Mouse (Mus musculus) kidney, adult 11 months (tissue): ENCODE data around the gene Nol4l.
A peak's percentile ranks its signal among the peaks of the same experiment; 100 is the strongest.

ENCODE experiments used
- DNase-seq: peaks from one replicate; pipeline ENCODE4 v3.0.0; 2022

Gene Nol4l

GRCm38 (mm10) chr2:153529931-153530766 lies at the start of gene Nol4l:
Gene Nol4l, minus strand, starts transcription at chr2:153529971.
- no peak for DNase-seq

- DNase-seq: no peak
These were observed 47.4 kb upstream of the Nol4l start for GRCm38 (mm10) chr2:153577122-153577521.

DNA sequence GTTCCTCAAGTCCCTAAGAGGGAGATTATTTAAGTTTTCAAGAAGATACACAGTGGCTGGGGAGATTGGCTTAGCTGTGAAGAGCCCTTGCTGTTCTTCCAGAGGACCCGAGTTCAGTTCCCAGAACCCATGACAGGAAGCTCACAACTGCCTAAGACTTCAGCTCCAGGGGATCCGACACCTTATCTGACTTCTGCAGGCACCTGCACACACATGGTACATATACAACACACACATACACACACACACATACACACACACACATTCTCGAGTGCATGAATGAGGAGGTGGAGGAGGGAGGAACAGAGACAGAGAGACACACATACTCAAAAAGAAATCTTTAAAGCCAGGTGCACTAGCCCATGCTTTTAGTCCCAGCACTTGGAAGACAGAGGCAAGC lies 46.4 kb upstream of the Nol4l start:
- no peak for DNase-seq

DNA sequence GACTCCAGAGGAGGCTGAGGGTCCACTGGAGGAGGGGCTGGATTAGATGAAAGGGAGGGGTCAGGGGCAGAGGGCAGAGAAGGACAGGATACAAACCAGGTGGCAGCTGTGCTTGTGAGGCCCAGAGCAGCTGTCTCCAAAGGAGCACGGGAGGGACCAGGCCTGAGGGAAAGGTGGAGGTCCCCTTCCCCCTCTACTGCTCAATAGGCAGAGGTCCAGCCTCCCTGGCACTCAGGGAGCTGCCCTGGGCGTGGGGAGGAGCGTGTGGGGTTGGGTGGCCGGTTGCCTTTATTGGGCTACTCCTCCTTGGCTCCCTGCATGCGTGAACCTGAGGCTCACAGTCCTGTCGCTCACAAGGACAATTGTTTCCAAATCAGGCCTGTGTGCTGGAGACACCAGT lies 45.8 kb upstream of the Nol4l start:
- DNase-seq: no peak

DNA sequence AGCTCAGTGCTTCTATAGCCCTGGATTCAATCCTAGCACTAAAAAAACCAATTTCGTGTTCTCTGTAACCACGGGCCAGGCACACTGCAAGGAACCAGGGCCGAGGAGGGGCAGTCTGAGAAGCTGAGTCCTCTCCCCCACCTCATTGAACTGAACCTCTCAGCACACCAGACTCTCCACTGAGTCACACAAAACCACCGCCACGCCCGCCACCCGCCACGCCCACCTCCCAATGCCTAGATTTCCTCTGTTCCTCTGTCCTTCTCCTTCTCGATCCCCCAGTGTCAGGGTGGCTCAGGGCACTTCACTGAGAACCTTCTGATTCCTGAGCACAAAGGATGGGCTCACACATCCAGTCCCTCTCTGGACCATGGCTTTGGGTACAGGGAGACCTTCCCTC lies 43.3 kb upstream of the Nol4l start:
- no peak for DNase-seq

DNA sequence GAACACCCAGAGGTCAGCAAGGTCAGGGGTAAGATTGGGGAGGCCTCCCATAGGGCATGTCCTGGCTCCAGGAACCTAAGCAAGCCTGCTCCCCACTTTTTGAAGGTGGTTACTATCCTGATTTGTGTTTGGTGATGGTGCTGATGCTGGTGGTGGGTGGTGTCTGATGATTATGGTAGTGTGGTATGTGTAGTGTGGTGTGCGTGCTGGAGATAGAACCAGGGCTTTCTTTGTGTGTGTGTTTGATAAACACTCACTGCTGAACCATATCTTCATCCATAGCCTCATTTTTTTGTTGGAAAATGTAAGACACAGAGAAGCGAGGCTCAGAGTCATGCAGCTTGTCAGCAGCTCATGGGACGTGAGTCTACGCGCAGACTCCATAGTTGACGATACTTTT lies 38.8 kb upstream of the Nol4l start:
- DNase-seq: no peak

DNA sequence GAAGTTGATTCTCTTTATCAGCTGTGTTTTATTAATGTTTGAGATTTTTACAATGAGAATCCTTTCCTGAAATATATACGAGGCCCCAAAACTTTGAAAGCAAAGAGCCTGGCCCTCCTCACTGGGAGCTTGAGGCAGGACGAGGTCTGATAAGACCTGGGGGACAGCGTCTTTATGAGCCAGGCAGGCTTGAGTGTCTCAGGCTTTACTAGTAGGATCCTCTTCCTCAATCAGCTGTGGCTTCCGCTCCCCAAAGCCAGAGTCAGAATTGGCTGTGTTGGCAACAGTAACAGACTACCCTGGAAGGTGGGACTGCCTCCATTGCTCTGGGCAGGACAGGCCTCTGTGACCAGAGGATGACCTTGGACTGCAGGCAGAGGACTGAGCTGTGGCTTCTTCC lies 38.2 kb upstream of the Nol4l start:
- DNase-seq: no peak

DNA sequence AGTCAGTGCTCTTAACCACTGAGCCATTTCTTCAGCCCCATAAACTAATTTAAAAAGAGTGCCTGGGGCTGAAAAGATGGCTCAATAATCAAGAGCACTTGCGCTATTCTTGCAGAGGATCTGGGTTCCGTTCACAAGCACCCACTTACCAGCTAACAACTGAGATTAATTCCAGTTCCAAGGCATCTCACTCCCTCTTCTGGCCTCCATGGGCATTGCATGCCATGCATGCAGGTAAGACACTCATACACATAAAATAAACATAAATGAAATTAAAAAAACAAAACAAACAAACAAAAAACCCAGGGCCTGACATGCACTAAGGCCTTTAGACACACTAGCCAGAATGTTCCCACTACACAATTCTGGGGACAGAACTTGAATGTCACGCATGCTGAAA lies 34.6 kb upstream of the Nol4l start:
- DNase-seq: no peak

- no peak for DNase-seq
These were observed 31.8 kb upstream of the Nol4l start for GRCm38 (mm10) chr2:153561564-153561963.

GRCm38 (mm10) chr2:153560664-153561541 lies 31.1 kb upstream of the Nol4l start:
- DNase-seq: no peak

- DNase-seq: no peak
These were observed 29.9 kb upstream of the Nol4l start for GRCm38 (mm10) chr2:153559613-153560152.

DNA sequence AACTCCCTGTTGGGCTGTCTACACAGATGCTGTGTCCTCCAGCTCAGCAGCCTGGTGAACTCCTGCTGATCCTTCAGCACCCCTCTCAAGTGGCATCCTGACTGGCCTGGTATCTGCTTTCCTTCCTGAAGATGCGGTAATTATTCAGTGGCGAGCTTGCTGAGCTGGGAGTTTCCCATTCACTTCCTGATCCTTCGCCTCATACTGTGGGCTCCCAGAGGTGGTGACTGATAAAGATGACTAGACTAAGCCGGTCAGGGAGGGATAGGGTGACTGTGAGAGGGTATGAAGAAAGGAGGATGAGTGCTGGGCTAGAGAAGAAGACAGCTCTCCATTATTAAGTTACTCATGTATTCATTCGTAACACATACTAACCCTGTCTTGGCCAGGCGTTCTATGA lies 28.7 kb upstream of the Nol4l start:
- DNase-seq: no peak

DNA sequence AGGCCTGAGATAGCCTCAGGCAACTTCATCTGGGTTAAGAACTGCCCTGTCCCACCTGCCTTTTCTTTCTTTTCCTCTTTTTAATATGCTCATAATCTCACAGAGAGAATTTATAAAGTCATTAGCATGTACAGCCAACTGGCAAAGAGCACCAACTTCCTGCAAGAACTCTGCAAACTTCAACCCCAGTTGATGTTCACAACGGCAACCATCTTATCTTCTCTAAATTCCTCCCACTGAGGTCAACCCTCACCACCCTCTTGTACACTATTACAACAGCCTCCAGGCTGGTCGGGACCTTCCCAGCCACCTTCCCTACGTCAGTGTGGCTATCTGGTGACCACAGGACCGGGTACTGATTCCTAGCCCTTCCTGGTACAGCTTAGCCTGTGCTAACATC lies 27.5 kb upstream of the Nol4l start:
- no peak for DNase-seq

GRCm38 (mm10) chr2:153556208-153556607 lies 26.4 kb upstream of the Nol4l start:
- DNase-seq: no peak

GRCm38 (mm10) chr2:153554543-153554942 lies 24.8 kb upstream of the Nol4l start:
- DNase-seq: no peak

- DNase-seq: no peak
These were observed 19.7 kb upstream of the Nol4l start for GRCm38 (mm10) chr2:153549486-153549885.

DNA sequence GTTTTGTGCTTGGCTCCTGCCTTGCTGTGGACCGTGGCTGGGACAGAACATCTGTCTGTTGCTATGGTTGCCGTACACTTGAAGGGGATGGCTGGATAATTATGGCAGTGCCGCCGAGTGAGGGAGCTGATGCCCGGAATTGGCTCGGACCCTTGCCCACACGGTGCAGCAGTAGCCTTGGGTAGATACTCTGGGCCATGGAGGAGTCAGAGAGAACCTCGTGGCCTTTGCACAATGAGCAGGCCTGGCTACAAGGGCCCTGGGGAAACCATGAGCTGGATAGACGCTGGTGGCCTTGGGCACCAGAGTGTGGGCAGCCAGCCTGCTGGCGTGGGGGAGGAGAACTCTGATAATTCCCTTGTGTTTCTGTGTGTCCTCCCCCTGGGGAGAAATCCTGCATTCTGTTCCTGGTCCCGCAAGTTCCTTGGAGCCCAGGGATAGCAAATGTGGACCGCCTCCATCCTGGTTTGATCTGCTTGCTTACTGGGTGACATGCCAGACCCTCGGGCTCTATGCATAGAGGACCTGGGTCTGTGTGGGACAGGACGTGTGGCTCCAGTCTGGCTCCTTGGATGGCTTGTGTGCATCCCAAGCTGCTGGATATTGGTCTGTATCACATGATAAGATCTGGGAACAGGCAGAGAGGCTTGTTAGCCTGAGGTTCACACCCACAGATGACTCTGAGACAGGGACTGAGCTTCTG lies 18.6 kb upstream of the Nol4l start:
- no peak for DNase-seq

GRCm38 (mm10) chr2:153547633-153548032 lies 17.9 kb upstream of the Nol4l start:
- no peak for DNase-seq

GRCm38 (mm10) chr2:153546972-153547371 lies 17.2 kb upstream of the Nol4l start:
- DNase-seq: no peak

DNA sequence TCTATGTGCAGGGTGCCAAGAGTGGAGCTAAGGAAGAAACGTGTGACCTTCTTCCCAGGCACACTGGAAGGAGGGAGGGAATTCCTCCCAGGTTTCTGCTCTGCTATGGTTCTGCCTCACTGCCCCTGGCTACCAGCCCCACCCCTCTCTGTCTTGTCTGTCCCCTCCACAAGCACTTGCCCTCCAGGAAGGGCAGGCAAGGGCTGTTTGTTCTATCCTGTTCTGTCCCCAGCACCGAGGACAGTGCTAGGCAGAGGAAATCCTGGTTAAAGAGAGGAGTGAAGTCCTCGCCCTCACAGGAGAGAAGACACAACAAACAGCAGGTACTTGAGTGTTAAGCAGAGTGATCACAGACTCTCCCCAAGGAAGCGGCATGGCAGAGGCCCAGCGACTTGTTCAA lies 16.7 kb upstream of the Nol4l start:
- peak; percentile 51 for DNase-seq

DNA sequence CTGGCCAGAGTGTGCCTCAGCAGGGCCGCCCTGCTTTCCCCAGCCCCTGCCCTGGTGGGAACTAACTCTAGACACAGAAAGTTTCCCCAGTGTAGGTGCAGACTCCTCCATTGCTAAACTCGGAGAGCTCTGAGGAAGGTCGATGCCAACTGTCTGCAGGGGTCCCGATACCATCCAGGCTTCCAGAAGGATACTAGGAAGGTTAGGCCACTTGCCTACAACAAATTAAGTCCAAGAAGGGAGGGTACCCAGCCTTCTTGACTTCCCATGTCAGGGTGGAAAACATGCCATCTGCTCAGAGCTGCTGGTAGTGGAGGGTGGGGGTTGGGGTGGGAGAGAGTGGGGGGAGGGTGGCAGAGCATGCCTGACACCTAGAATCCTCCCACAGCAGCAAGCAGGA lies 15.0 kb upstream of the Nol4l start:
- DNase-seq: no peak

- no peak for DNase-seq
These were observed 14.3 kb upstream of the Nol4l start for GRCm38 (mm10) chr2:153543911-153544730.
